Mouse (Mus musculus) gastrocnemius, adult 18-20 months (tissue): ENCODE data around the gene Apc2. TPM values are rescaled to one million over a fixed set of nuclear protein-coding genes. Genes with fewer than 3 reads are reported as not detected.
A peak's percentile ranks its signal among the peaks of the same experiment; 100 is the strongest.

Source experiments
- DNase-seq: peaks from one replicate; pipeline ENCODE4 v3.0.0; 2021; ENCODE audit warnings: low spot score
- total RNA-seq, 2 experiments: library from RNA; stranded (reverse); gene quantifications; 2 replicates each; pipeline ENCODE4 v1.2.3; 2021

The Apc2 gene
- total RNA-seq, 2 experiments from 2014 or later, result 0.18 to 0.31 TPM

DNA sequence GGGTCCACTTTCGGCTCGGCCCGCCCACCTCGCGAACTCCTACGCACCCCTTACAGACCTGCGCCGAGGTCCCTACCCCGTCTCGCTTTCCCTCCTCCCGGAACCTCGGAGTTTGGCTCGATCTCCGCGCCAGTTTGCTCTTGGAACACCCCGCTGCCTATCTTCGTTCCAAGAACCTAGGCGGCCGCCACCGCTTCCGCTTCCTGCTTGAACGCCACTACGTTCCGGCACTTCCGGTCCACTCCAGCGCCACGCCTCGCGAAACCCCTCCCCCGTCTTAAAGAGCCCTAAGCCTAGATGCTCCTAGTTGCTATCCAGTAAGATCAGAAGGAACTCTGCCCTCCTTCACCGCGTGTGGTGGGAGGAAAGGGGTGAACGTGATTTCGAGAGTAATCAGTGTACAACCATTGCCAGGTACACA lies 24.6 kb downstream of the Apc2 start, which contains the start of gene 2310011J03Rik:
TSS of gene 2310011J03Rik (minus strand) at position 198 of the 421 bp plus-strand sequence.
- peak; percentile 94 for DNase-seq

DNA sequence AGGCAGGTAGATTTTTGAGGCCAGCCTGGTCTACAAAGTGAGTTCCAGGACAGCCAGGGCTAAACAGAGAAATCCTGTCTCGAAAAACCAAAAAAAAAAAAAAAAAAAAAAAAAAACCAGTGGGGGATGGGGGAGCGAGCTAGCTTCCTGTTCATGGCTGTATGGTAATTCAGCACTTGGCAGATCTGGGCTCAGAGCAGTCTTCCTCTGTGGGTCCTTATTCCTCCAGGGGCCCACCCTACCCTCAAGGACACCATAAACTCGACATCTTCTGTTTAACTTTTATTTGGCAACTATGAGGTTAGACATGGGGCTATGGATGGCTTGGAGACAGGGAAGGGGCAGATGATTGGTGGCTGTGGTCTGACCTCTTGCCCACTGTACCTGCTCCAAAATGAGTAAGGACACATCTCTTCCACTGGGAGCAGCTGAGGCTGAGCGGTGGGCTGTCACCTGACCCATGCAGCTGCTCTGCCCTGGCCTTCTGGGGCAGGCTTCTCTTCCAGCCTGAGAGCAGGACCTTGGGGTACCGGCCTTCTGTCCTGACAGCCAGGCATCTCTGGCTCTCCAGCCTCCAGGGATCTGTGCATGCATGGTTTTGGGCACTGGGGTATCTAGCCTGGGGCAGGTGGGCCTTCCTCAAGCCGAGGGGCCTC lies 25.4 kb downstream of the Apc2 start:
- DNase-seq, result no peak

DNA sequence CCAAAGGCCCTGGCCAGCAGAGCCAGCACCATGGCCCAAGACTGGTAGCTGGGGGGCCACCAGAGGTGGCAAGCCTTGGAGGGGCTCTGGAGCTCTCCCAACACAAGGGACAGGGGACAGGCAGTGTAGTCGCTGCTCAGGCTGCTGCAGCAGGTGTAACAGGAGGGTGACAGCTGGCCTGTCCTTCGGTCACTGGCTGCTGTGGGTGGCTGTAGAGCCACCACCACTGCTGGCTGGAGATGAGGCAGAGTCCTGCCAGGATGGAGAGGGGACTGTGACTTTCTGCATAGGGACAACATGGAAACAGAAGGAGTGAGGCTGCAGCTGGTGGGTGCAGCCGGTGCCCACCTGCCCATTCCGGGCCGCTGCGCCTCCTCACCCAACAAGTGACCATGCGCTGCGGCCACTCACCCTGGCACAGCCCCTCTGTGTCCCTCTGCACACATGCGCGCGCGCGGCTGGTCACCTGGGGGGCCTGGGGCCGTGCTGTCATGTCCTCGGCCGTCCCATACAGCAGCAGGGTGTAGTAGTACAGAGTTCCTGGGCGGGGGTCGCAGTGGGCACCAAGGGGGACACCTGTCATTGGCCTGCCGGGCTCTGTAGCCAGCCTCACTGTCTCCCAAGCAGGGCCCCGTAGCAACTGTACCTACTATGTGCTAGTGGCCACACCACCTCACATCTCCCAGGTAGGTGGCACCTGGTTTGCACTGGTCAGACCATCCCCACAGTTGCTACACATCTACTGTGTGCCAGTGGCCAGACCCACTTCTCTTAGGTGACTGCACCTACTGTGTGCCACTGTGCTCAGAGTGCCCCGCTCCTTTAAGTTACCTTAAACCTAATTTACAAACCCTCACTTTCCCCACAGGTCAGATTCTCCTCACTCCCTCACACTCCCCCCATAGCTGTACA lies 26.1 kb downstream of the Apc2 start:
- DNase-seq, result no peak

DNA sequence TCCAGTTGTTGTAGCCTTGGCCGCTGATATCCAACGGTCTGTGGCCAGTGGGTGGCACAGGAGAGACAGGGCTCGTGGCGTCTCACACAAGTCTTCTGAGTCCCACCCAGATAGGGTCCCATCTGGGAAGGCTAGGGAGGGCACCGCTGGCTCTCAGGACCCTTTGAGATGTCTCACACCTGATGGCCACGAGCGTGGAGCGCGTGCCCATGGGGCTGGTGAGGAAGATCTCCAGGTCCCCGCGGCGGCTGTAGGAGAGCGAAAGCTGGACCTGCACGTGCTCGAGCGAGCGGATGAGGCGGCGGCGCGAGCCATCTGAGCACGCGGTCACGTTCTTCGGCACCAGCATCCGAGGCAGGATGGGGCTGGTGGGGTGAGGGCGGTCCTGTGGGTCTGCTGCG lies 27.0 kb downstream of the Apc2 start:
- DNase-seq, result no peak

DNA sequence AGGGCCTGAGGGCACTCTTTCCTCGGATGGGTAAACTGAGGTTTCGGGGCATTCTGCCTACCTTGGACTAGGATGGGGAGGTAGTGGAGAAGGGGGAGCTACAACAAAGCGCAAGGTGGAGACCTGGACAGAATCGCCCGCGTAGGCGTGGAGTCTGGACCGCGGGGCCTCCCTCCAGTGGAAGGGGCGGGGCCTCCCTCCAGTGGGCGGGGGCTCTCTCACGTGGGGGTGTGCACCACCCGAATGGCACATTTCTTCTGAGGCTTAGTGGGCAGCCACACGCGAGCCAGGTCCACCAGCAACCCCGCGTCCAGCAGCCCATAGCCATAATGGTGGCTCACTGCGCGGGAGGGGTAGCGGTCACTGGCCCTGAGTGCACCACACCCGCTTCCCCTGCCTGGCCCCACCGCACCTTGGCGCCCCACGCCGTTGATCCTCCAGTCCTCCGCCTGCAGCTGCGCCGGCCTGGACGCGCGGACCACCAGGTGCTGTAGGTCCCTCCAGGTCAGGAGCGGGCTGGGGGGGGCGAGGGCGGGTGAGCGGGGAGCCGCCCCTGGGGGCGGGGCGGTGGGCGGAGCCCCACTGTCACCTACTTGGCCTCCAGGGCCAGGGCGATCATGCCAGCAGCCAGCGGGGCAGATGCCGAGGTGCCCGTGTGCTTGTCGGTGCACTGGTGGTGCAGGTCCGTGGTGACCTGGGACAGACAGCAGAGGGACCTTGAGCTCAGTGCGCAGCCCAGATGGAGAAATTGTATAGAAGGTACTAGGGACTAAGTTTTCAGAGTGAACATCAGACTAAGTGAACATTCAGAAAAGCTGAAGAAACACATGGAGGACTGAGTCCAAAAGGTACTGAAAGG lies 27.7 kb downstream of the Apc2 start:
- DNase-seq, result peak; percentile 72

DNA sequence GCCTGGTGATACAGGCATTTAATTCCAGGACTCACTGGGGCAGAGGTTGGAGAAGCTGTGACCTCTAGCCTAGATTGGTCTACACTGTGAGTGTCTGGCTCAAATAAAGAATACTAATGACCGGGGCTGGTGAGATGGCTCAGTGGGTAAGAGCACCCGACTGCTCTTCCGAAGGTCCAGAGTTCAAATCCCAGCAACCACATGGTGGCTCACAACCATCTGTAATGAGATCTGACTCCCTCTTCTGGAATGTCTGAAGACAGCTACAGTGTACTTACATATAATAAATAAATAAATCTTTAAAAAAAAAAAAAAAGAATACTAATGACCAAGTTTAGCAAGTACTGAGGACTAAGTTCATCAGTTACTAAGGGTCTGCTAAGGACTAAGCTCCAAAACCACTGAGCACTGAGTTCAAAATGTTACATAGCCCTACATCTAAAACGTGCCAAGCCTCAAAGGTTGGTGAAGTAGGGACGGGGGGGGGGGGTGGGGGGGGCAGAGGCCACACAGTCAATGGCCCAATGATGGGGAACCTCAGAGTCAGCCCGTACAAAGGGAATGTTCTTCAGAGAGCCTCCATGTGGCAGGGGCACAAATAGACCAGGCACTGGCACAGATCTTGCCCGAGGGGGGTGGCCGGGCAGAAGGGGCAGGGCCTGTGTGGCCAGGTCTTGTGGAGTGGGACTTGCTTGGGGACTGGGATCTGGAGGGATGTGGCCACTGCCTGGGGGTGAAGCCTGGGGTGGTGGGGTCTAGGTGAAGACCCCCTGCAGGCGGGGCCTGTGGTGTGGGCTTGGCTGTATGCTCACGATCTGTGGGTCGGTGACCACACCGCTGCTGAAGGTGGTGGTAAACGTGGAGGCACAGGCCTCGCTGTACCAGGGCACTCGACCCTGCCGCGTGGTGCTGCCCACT lies 28.6 kb downstream of the Apc2 start:
- no peak for DNase-seq

DNA sequence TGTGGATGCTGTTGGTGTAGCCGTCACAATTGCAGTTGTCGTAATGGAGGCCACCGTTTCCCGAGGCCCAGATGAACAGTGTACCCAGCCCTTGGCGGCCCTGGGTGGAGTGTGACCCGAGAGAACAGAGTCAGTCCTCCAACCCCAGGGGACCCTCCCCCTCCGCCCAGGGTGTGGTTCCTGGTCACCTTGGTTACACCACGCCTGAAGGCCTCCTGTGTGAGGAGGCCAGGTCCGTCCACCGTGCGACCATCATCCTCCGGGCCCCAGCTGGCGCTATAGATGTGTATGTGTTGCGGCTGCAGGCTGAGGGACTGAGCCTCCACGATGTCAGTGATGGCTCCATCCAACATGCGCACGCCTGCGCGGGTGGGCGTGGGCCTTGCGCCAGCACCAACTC lies 29.3 kb downstream of the Apc2 start:
- DNase-seq, result no peak

DNA sequence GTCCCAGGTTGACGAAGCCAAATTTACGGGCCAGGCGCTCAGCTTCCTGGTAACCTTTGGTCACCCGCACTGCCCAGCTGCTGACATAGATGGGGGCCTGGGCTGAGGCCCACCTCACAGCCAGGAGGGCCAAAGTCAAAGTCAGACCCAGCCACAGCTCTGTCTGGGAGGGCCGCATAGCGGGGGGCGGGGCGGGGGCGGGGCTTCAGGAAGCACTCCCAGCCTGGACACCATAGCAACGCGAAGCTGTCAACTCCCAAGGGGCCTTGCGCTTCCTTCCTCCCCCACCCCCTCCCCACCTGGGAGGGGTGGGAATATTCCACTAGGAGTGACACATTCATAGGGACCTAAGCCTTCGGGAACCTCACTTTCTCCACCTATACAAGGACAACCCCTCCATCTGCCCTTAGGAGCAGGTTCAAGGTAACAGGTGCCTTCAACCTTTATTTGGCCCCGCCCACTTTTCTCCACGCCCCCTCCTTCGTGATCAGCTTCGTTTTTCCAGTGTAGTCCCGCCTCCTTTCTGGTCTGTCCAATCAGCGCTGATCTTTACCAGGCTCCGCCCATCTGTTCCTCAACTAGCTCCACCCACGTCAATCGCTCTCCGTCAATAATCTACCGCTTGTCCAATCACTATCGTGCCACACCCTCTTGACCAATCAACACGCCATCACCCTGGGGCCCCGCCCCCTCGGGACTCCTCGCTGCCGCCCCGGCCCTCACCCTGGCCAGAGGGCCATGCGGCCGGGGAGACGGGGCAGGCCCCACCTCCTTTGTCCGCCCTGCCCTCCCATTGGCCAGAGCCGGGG lies 33.7 kb downstream of the Apc2 start, which contains the start of the genes Pcsk4 and Reep6:
TSS of gene Pcsk4 (minus strand) at position 226 of the 809 bp plus-strand sequence.
TSS of gene Reep6 (plus strand) at position 681 of the 809 bp plus-strand sequence.
- DNase-seq, result peak; percentile 97

DNA sequence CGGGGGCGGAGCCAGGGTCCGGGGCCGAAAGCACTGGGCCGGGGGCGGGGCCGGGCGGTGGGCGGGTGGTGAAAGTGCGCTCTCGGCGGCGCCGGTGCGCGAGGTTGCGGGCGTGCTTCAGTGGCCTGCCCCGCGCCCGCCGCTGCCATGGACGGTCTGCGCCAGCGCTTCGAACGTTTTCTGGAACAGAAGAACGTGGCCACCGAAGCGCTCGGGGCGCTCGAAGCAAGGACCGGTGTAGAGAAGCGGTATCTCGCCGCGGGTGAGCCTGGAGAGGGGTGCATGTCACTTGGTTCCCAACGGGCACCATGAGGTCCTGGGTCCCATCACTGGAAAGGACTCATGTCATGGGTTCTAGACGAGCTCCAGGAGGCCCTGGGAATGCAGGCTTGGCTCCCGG lies 34.3 kb downstream of the Apc2 start:
- DNase-seq, result no peak

DNA sequence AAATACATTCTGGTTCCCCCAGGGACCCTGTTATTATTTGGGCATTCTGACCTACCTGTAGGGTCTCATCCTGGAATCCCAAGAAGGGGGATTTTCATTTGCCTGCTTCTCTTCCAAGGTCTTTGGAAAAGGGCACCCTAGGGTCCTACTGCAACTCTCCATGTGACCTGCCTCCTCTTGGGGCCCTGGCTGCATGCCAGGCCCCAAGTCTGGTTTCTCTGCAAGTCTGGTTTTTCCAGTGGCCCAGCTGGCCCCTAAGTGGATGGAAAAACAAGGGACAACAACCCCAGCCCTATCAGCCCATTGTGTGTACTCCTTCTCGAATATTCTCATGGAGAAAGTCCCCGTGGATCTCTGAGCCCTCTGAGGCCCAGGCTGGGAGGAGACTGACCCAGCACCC lies 35.1 kb downstream of the Apc2 start:
- DNase-seq, result no peak

DNA sequence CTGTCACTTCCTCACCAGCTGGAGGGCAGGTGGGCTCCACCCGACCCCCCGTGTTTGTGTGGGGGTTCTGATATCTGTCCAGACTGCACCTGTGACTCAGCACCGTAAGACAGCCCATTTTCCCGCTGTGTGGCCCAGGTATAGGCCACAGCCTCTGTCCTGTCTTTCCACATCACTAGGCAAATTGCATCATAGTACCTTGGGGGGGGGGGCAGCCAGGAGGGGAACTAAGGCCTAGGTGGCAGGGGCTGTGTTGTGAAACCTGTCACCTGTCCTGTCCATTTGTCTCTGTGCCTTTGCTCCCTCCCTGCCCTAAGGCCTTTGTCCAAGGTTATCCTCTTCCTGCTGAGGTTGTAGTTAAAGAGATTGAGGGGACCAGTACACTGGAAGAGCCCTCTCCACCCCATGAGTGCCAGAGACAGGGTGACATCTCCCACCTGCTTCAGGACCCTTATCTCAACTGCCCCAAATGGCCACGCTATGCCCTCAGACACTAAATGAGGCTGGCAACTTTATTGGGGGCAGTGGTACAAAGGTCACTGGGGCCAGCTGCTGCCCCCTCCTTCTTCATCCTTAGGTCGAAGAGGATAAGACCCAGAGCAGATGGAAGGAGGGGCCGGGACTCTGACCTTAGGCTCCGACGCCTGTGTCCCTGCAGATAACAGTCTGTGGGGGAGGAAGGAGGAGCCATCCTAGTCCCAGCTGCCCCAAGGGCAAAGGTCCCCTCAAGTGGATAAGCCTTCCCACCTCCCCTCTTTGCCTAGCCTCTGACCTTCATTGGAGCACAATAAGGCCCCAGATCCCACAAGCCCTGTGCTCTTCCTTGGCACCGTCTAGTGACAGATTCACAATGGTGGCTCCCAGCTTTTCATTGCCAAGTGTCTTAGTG lies 36.1 kb downstream of the Apc2 start:
- DNase-seq, result no peak

DNA sequence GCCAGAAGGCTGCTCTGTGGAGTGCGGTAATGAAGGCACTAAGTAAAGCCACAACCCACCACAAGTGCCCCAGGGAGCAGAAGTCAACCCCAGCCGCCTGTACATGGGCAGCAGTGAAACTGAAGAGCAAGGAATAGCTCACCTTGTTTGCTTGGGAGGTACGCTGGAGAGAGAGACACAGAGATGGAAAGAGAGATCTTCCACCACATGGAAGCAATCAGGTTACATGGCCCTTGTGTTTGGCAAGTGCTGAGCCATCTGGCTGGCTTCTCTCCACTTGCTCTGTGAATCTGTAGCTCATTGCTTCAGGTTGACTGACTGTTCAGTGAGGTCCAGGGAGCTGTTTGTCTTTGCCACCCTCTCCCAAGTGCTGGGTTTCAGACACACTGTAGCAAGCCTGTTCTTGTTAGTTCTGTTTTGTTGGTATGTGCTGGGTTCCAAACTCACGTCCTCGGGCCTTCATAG lies 36.8 kb downstream of the Apc2 start:
- DNase-seq, result no peak

DNA sequence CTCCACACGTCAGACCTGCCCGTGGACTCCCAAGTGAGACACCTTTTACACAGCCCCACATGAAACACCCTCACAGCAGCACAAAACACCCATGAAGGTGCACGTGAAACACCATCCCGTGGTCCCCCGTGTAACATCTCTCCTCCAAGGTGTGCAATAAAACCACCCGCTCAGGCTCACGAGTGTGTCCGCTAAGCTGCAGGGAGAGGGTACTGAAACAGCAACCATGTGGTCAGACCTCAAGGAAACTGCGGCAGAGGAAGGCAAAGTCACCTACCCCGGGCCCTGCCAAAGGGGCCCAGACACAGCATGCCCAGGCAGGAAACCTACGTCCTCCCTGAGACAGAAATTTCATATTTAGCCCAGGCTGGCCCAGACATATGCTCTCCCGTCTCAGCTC lies 40.5 kb downstream of the Apc2 start:
- DNase-seq, result no peak

DNA sequence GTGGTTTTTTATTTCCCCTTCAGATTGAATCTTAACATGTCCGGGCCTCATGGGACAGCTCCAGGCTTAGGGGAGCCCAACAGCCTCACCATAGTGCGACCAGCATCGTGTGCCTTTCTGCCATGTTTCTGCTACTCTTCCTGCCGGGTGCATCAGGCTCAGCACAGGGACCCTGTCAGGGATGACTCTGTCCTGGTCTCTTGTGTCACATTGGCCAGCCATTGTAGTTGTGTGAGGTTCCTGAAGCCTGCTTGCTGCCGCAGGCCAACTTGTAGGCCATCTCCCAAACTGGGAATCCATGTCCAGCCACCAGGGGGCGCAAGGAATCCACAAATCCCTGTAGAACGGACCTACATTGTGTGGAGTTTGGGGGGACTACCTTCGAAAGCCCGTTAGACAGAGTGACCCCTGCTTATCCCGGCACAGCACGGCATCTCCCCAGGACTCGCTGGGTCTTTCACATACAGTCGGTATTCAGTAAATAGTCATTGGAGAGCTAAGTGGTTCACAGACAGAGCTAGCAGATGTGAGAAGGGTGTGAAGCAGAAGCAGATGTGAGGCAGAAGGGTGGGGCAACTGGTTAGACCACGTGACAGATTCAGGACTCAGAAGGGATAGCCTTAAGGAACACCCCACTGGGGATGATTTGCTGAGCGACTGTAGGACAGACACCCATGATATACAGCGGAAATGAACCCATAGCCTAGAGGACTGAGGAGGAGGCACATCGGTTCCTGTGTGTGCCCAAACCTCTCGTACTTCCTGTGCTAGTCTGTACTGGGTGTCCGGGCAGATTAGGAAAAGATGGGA lies 44.4 kb downstream of the Apc2 start:
- DNase-seq, result peak; percentile 86

DNA sequence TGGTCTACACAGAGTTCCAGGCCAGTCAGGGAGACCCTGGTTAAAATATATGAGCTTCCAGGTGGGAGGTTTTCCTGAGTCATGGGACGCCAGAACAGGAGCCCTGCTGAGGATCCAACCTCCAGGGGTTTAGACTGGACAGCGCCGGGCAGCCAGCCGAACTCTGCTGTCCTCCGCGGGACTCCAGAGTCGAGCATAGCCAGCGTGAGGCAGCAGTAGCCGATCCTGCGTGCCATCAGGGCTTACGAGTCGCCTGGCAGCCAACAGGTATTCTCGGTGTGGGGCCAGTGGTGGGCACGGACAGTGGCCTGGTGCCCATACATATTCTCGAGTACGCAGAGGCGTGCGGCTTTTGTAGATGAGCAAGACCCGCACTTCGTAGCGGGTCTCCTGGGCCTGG lies 45.2 kb downstream of the Apc2 start:
- DNase-seq, result no peak

DNA sequence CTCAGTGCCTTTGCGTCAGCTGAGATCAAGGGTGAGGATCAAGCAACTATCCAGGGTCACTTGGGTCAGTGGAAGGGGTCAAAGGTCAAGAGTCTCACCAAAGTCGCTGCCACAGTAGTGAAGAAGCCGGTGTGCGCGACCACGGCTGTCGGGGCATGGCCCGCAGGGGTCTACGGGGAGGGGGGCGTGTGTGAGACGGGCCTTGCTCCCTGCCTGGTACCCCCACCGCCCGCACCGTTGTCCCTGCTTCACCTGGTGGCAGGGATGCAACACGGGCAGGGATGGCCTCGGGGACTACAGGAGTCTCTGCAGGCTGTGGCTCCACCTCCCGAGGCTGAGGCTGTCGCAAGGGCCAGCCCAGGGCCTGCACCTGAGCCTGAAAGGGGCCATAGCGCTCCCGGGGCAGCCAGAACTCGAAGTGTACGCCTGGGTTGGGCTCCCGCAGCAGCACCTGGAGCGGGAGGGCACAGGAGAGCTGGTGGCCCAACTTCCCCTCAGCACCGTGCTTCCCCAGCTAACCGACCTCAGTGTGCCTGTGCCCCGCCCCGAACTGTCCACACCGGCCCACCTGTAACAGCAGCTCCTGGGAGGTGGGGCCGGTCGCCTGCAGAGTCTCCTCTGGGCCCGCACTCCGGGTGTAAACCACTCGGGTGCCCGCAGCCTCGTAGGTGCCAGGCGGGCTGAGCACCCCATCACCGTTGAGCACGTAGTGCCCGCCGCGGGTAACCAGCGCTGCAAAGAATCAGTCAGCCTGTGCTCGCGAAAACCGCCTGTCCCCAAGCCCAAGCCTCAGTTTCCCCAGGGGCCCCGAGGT lies 45.9 kb downstream of the Apc2 start:
- DNase-seq, result no peak

DNA sequence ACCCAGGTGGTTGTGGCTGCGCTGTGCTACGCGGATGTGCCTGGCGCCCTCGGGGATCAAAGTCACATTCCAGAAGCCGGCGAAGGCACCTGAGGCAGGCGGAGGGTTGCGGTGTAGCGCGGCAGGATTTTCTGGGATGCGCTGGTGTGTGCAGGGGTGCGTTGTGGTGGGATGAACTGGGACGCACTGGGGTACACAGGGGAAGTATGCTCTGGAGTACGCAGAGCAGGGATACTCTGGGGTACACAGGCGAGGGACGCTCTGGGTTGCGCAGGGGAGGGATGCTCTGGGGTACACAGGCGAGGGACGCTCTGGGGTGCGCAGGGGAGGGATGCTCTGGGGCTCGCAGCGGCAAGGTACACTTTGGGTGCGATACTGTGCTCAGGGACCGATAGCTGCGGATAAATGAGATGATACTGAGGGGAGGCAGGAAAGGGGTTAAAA lies 46.5 kb downstream of the Apc2 start:
- no peak for DNase-seq
